In the genomic region with DNA sequence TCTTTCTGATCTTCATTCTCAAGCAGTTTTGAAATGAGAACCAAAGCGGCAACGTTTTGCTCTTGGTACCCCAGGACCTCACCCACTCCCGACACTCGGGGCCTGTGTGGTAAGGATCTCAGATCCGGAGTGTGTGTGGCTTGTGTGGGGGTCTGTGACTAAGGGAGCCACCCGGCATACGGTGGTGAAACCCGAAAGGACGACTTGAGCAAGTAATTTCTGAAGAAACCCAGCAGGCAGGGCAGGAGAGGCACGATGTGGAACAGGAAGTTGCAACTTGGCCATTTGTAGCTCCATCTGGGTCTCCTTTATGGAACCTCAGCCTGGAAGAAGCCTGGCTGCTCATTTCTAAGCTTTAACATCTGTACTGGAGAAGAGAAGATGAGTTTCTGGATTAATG, we compare ENCODE assay signal across 15 mouse cellular contexts.
"Had no signal": no experiment of that assay in that cellular context is flagged by ENCODE, and none has a peak within 500 bp of the region (broad histone marks: within the 10 kb centered on the region; RNA-seq: fewer than 3 reads in every experiment).

No protein-coding gene starts in this region.

- H3K36me3 ChIP-seq: limb, embryonic 12.5 days; limb, embryonic 15.5 days had no signal

- H3K27ac ChIP-seq: limb, embryonic 12.5 days; limb, embryonic 15.5 days; liver, embryonic 14.5 days; macrophage had no signal

- DNase-seq: kidney, adult 11 months; kidney, adult 8-10 months; kidney, postnatal 14 days; kidney, postnatal 4 days; left cerebral cortex, postnatal 4 days; lung, adult 2 months; midbrain, embryonic 14.5 days; thymus, adult 18-20 months; thymus, postnatal 36 days had no signal

- H3K9ac ChIP-seq: limb, embryonic 12.5 days; limb, embryonic 15.5 days; liver, embryonic 14.5 days had no signal

- H3K9me3 ChIP-seq: limb, embryonic 12.5 days; limb, embryonic 15.5 days had no signal

- H3K4me3 ChIP-seq: limb, embryonic 12.5 days; limb, embryonic 15.5 days had no signal

- H3K4me2 ChIP-seq: limb, embryonic 12.5 days; limb, embryonic 15.5 days; liver, embryonic 11.5 days; midbrain, embryonic 11.5 days had no signal
